Mouse (Mus musculus) forelimb bud, embryonic 11.5 days (tissue): ENCODE measurements at regions not wholly inside any gene's neighbourhood (a gene's known extent, or its start where the extent isn't known, plus 50 kb on each side); places are given as distances from the start of the nearest gene placed in this dataset.
A peak's percentile ranks its signal among the peaks of the same experiment; 100 is the strongest.

Experiments used
- DNase-seq: peaks from one replicate; pipeline ENCODE4 v3.0.0-alpha.2; 2012; ENCODE audit warnings: low read depth, low spot score

- DNase-seq = peak; percentile 65
Observed at GRCm38 (mm10) chr1:95762244-95762643, 94.9 kb upstream of the St8sia4 start.

GRCm38 (mm10) chr1:95754071-95754915, 86.9 kb upstream of the St8sia4 start:
- DNase-seq = no peak

- no peak for DNase-seq
Observed at GRCm38 (mm10) chr1:95753517-95753916, 86.1 kb upstream of the St8sia4 start.

DNA sequence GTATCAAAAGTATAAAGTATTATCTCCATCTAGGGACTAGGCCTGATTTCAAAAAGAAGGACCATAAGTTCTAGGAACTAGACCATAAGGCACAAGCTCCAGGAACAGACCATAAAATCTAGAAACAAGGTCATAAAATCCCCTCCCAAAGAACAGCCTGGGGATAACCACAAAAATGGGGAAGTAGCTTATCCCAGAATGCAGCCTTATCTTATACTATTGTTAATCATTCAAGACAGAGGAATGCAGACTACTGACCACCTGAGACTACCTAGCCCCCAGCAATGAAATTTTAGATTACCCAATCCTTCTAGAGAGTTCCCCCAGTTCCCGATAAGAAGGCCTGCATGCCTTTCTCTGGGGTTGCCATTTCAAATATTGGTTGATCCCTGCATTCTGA, 81.6 kb upstream of the St8sia4 start:
- no peak for DNase-seq

DNA sequence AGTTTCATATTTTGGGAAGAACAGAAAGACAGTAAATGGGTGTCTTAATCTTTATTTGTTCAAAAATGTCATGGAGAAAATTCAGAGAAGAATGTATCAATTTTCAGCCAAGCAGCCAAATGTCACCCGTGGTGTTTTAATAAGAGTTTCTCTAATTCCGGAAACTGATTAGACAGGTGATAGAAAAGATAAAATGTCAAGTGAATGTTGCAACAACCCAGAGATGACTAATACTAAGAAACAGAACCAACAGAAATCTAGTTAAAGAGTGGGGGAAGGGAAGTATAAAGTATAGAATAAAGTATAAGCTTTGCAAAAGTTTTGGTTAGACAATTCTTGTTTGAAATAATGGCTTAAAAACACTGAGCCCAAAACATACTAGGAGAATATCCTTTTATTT, 79.9 kb upstream of the St8sia4 start:
- no peak for DNase-seq

- no peak for DNase-seq
Observed at GRCm38 (mm10) chr1:95744446-95744845, 77.1 kb upstream of the St8sia4 start.

GRCm38 (mm10) chr1:95743334-95743733, 76.0 kb upstream of the St8sia4 start:
- DNase-seq = no peak

GRCm38 (mm10) chr1:95719449-95719848, 52.1 kb upstream of the St8sia4 start:
- DNase-seq = no peak

DNA sequence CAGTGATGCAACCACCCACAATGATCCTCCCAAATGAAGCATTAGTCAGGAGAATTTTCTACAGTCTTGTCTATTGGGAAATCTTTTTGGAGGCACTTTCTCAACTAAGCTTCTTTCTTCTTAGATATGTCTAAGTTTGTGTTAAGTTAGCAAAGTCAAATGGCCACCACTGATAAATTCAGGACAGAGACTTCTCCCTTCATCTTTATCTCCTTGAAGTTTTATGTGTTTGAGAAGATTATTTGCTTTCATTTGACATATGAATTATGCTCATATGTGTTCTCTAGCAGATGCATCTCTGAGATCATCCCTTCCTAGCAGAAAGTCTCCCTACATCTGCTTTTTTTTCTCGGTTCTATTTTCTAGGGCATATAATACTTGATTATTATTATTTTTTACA, 51.4 kb upstream of the St8sia4 start:
- no peak for DNase-seq
